Mouse (Mus musculus) lung, postnatal 25 days (tissue): ENCODE results near the gene Oprm1.

Experiments used
- DNase-seq: peaks from one replicate; pipeline ENCODE4 v3.0.0; 2022; ENCODE audit warnings: low spot score

Oprm1 gene

GRCm38 (mm10) chr10:7047288-7047918 lies 289.1 kb downstream of the Oprm1 start:
- DNase-seq: no peak

- peak; percentile 16 for DNase-seq
Measured at GRCm38 (mm10) chr10:7047919-7048291, 289.6 kb downstream of the Oprm1 start.

GRCm38 (mm10) chr10:7049901-7050300 lies 291.6 kb downstream of the Oprm1 start:
- no peak for DNase-seq

- no peak for DNase-seq
Measured at GRCm38 (mm10) chr10:7052315-7053017, 294.2 kb downstream of the Oprm1 start, which contains the start of gene Ipcef1. Gene Ipcef1, minus strand, starts transcription at chr10:7052478.

- DNase-seq: no peak
Measured at GRCm38 (mm10) chr10:7054560-7055205, 296.4 kb downstream of the Oprm1 start.

- no peak for DNase-seq
Measured at GRCm38 (mm10) chr10:7057546-7057945, 299.2 kb downstream of the Oprm1 start.

GRCm38 (mm10) chr10:7060326-7060725 lies 302.0 kb downstream of the Oprm1 start:
- no peak for DNase-seq

GRCm38 (mm10) chr10:7062993-7063392 lies 304.7 kb downstream of the Oprm1 start:
- DNase-seq: peak; percentile 43

GRCm38 (mm10) chr10:7063752-7064457 lies 305.6 kb downstream of the Oprm1 start:
- DNase-seq: peak; percentile 23

- DNase-seq: peak; percentile 45
Measured at GRCm38 (mm10) chr10:7068608-7069007, 310.3 kb downstream of the Oprm1 start.

GRCm38 (mm10) chr10:7069090-7069489 lies 310.8 kb downstream of the Oprm1 start:
- no peak for DNase-seq

GRCm38 (mm10) chr10:7070100-7070835 lies 312.0 kb downstream of the Oprm1 start:
- no peak for DNase-seq

- DNase-seq: no peak
Measured at GRCm38 (mm10) chr10:7070924-7071323, 312.6 kb downstream of the Oprm1 start.

GRCm38 (mm10) chr10:7074231-7074630 lies 315.9 kb downstream of the Oprm1 start:
- no peak for DNase-seq

- DNase-seq: no peak
Measured at GRCm38 (mm10) chr10:7075661-7076060, 317.4 kb downstream of the Oprm1 start.

GRCm38 (mm10) chr10:7076201-7076600 lies 317.9 kb downstream of the Oprm1 start:
- peak; percentile 75 for DNase-seq

GRCm38 (mm10) chr10:7076662-7077211 lies 318.4 kb downstream of the Oprm1 start:
- DNase-seq: no peak

- no peak for DNase-seq
Measured at GRCm38 (mm10) chr10:7077389-7077808, 319.1 kb downstream of the Oprm1 start.

GRCm38 (mm10) chr10:7077971-7078370 lies 319.7 kb downstream of the Oprm1 start:
- DNase-seq: no peak
